Mouse (Mus musculus): ENCODE data around the gene Kdm7a.
A peak's percentile ranks its signal among the peaks of the same experiment; 100 is the strongest.

Kdm7a gene

GRCm38 (mm10) chr6:39205650-39206580, 674 bp downstream of the Kdm7a start:
- DNase-seq: peak; percentile 42

DNA sequence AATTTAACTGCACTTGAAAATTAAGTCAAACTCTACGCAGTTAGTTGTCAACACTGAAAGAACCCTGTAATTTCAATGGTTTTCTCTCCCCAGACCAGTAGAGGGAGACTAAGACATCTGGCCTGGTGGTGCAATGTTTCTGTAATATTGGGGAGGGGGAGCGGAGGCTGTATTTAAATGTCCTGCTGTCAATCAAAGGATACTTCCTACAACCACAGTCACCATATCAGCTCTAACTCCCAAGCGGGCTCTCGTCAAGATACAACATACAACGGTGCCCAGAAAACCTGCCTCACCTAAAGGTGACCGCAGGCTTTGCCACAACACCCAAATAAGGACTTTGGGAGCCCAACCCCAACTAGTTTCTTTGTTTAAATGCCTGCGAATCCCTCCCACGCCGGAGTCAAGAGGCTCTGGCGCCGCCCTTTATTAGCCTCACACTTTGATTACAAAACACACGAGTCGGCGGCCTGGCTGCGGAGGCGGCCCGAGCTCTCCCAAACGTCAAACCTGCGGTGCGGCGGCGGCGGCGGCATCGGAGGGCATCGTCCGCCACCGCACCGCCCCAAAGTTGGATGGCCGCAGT, 1.4 kb downstream of the Kdm7a start:
- peak; percentile 48 for DNase-seq

GRCm38 (mm10) chr6:39204444-39204843, 2.1 kb downstream of the Kdm7a start:
- no peak for DNase-seq

- DNase-seq: no peak
Measured at GRCm38 (mm10) chr6:39203236-39203635, 3.4 kb downstream of the Kdm7a start.

DNA sequence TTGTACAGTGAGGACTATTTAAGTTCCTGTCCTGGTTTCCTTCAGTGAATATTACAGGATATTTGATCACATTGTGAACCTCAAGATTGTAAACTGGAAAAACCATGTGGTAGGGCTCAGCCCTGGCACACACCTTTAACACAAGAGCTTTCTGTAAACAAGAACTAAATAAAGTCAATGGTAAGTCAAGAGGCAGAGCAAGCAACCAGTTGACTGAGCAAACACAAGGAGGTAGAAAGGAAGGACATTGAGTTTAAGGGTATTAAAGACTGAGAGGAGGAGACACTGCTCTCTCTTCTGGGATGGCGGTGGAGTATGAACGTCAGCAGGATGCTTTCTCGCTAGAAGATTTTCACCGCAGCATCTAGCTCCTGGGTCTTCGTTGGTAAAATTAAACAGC, 13.6 kb downstream of the Kdm7a start:
- no peak for DNase-seq

DNA sequence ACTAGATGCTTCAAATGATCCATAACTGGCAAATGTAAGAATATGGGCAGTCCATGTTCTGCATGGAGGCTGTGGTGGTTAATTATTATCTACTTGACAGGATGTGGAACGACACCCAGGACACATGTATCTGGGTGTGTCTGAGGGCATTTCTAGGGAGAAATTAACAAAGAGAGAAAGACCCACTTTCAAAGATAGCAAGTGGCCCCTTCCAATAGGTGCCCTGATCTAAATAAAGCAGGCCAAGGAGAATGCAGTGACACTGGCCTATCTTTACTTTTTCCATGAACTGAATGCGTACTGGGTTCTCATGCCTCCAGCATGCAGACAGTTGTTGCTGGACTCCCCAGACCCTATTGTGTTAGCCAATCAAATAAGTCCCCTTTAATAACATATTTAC, 15.1 kb downstream of the Kdm7a start:
- no peak for DNase-seq

GRCm38 (mm10) chr6:39187227-39187626, 19.4 kb downstream of the Kdm7a start:
- DNase-seq: no peak

DNA sequence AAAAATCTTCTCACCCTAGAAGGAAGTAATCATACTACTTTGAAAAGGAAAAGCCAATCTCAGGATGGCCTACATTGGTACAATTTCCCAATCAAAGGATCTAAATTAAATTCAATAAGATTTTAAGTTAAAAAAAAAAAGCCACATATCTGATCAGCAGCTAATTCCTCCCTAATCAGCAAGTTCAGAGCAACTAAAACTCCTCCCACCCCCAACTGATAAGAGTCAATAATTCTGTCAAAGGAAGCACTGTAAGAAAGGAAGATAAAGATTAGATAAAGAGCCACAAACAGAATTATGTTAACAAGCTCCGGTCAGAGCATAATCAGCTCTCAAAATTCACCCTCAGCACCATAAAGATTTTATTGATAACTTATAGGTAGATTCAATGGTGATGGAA, 37.5 kb downstream of the Kdm7a start:
- DNase-seq: no peak

GRCm38 (mm10) chr6:39164891-39165290, 41.7 kb downstream of the Kdm7a start:
- DNase-seq: no peak

DNA sequence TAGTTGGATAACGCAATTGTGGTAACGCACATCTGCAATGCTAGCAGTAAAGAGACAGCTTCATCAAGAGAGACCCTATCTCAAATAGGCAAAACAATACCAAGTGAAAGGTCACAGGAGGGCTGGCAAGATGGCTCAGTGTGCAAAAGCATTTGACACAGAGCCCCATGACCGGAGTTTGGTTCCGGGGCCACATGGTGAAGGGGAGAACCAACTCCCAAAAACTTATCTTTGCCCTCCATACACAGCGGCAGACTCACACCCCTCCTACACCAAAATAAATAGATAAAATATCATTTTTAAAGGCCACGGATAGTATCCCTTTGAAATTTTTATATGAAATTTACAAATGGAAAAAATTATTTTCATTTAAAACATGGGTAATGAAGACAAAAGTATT, 44.6 kb downstream of the Kdm7a start:
- DNase-seq: no peak

DNA sequence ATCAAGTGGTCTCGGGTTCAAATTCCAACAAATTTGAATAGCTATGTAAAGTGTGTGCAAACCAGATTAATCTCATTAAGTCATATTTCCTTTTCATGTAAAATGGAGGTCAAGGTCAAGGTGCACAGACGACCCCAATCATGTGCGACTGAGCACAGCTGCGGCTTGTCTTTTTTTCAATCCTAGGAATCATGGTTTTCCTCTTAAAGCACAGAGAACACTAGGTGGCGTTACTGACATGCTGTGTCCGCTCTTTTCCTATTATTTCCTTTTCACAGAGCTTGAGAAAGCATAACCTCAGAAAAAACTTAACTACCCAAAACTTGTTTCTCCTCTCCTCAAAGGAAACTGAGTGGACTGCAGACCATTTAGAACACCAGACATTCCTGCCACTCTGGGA, 60.5 kb downstream of the Kdm7a start:
- DNase-seq: peak; percentile 6

DNA sequence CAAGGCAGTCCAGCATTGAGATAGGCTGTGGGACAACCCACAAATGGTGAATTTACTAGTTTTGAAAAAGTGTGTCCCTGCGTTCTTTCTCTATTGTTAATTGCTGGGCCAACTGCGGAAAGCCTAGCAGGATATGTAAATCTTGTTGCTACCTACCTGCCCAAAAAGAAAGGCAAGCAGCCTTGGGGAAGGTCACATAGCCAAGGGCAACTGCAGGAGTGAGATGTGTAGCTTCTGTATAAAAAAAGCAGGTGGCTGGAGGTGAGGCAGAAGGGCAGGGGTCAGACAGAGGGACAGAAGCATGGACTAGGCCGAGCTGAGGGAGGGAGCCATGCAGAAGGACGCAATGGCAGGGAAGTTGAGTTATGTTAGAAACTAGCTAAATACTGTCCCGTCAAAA, 74.0 kb downstream of the Kdm7a start:
- no peak for DNase-seq

DNA sequence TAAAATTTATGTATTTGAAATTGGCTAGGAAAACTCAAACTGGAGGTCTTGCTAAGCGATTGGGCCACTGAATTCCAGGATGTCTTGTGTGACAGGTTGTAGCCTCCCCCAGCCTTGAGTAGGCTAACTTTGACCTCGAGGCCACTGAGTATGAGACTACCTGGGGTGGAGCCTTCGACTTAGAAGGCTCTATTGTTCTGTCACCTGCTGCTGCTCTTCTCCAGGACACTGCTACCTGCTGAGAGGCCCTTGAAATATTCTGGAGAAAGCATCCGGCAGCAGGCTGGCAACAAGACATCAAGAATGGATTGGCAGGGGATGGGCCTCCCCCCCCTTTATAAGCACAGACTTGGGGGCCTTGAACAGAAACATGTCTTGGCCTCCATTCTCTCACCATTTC, 75.1 kb downstream of the Kdm7a start:
- no peak for DNase-seq

- no peak for DNase-seq
Measured at GRCm38 (mm10) chr6:39124719-39125118, 81.9 kb downstream of the Kdm7a start.

DNA sequence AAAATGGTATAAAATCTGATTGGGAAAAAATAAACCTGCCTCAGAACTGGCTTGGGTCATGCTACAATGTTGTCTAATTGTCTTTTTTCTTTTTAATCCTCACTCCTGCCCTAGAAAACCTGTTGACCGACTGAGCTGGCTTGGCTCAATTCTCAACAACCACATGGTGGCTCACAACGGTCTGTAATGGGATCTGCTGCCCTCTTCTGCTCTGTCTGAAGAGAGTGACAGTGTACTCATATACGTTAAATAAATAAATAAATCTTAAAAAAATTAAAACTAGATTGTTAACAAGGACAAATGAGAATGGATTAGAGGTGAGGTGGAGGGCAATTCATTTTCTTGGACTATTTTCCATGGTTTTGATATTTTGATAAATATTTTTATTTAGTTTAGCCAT, 85.9 kb downstream of the Kdm7a start:
- no peak for DNase-seq

- DNase-seq: peak; percentile 23
Measured at GRCm38 (mm10) chr6:39118456-39118881, 88.1 kb downstream of the Kdm7a start.

GRCm38 (mm10) chr6:39117584-39118455, 88.8 kb downstream of the Kdm7a start, which contains the start of gene Parp12:
Gene Parp12, minus strand, starts transcription at chr6:39118349.
- DNase-seq: peak; percentile 34

DNA sequence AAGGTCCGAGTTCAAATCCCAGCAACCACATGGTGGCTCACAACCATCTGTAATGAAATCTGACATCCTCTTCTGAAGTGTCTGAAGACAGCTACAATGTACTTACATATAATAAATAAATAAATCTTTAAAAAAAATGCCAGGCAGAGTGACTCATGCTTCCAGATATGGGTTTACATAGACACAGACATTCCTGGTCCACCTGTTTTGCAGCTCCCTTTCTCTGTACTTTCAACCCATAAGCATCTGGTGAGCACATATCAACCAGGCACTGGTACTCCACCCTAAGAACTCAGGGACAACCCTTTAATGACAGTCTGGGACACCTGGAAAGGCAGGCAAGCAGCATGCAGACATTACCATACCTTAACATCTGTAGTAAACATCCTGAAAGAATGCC, 91.2 kb downstream of the Kdm7a start:
- DNase-seq: no peak

GRCm38 (mm10) chr6:39113141-39113540, 93.4 kb downstream of the Kdm7a start:
- peak; percentile 54 for DNase-seq

DNA sequence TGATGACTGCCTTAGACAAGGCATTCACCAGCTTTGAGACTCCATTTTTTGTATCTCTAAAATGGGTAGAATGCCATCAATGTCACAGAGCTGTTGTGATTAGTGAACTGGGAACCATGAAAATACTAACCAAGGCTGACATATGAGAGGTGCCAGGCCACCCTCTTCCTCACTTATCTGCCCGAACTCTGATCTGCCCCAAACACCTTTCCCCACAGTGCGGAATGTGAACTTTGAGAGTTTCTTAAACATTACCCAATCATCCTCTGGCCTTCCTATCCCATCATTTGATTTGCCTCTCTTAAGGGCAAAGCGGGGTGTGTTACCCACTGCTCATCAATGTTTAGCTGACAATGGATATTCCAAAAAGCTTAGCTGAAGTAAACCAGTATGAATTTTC, 93.9 kb downstream of the Kdm7a start:
- DNase-seq: no peak

DNA sequence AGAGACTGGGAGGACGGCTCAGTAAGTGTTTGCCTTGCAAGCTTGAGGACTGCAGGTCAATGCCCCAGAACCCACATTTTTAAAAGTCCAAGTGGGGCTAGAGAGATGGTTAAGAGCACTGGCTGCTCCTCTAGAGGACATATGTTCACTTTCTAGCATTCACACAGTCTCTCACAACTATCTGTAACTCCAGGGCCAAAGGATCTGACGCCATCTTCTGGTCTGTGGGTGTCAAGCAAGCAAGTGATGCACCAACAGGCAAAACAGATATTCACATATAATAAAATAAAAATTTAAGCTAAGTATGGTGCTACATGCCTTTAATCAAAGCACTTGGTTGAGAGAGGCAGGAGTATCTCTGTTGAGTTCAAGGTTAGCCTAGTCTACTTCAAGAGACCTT, 99.8 kb downstream of the Kdm7a start:
- no peak for DNase-seq

GRCm38 (mm10) chr6:39104631-39105030, 102.0 kb downstream of the Kdm7a start:
- no peak for DNase-seq

All from cerebellum, adult 8-10 months (tissue).